8 mouse cellular contexts compared by ENCODE assay signal in the genomic region with DNA sequence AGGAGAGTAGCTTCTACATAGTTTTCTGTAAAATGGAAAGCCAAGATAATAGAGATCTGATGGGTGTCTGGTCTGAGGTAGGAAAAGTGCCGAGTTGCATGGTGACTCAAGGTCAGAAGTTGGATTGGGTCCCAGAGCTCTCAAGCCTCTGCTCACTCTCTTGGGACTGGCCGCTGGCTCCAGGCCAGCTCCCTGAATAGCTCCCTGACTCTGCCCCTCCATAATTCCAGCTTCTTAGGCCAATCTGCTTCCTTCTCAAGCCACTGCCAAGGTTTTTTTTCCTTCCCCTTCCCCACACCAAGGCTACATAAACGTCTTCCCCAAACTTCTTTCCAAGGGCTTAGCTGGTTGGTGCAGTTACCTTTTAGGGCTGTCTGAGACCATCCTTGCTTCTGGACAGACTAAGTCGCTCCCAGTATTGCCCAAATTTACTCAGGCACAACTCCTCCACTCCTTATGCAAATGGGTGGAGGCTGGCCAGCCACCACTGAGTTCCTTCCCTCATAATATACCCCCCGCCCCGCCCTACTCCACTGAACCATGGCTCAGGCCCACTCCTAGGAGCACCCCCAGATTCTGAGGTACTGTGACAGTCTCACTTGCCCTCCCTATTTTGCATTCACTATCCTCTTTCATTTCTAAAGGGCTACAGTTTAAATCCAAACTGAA. TPM values are rescaled to one million over a fixed set of nuclear protein-coding genes. Genes with fewer than 3 reads are reported as not detected.
DNase-seq lines count a peak whose midpoint lies in the region; ATAC-seq and TF ChIP-seq lines count a peak whose summit lies in the region.

No protein-coding gene starts in this region.

- TF ChIP-seq EP300 in heart, adult 2 months (IDR thresholded peaks at IDR 0.05; ENCODE audit: insufficient read depth, low read depth, low read length) = peak; percentile 52; the same call in 1 of the 2 replicates

- no peak overlapping the region for H3K4me2 ChIP-seq in intestine, embryonic 15.5 days (replicated peaks)

- no peak overlapping the region for H3K4me3 ChIP-seq in heart, adult 2 months
- H3K4me3 ChIP-seq in intestine, embryonic 15.5 days (replicated peaks) = no peak overlapping the region

- no peaks in the 10 kb centered on the region for H3K79me2 ChIP-seq in heart, adult 2 months (replicated peaks; ENCODE audit: control insufficient read depth, insufficient read depth, low read length)

- ATAC-seq in intestine, embryonic 15.5 days = no peak

- H3K4me1 ChIP-seq in heart, adult 2 months (ENCODE audit: control insufficient read depth, insufficient read depth, low read length) = peaks cover 11% of the 10 kb centered on the region
- no peaks in the 10 kb centered on the region for H3K4me1 ChIP-seq in intestine, embryonic 15.5 days (replicated peaks)

- no peaks in the 10 kb centered on the region for H3K27me3 ChIP-seq in heart, adult 2 months (ENCODE audit: control insufficient read depth, insufficient read depth, low read length)
- peaks cover 5% of the 10 kb centered on the region; the same call in 1 of the 2 replicates for H3K27me3 ChIP-seq in intestine, embryonic 15.5 days (replicated peaks)

- no peaks in the 10 kb centered on the region for H3K9me3 ChIP-seq in intestine, embryonic 15.5 days

- peak; percentile 50 for DNase-seq in urinary bladder, postnatal 14 days (ENCODE audit: low spot score)
- no peak for DNase-seq in urinary bladder, postnatal 10 days (ENCODE audit: low spot score)
- peak; percentile 81 to 86 for DNase-seq in heart, adult 2 months
- DNase-seq in kidney, postnatal 36 days = peak; percentile 87 to 90
- no peak for DNase-seq in thymus, postnatal 0 days (ENCODE audit: low spot score)
- no peak for DNase-seq in left cerebral cortex, adult 8-10 months (ENCODE audit: low spot score in 2 of 2)
- no peak for DNase-seq in left cerebral cortex, postnatal 25 days (ENCODE audit: low spot score in 2 of 2)

- no peak for TF ChIP-seq CTCF in heart, adult 2 months (IDR thresholded peaks at IDR 0.05)

- peaks cover 19% of the 10 kb centered on the region for H3K36me3 ChIP-seq in heart, adult 2 months (ENCODE audit: control insufficient read depth, insufficient read depth, low read length)
- no peaks in the 10 kb centered on the region for H3K36me3 ChIP-seq in intestine, embryonic 15.5 days

- TF ChIP-seq POLR2A in heart, adult 2 months (IDR thresholded peaks at IDR 0.05; ENCODE audit: insufficient read depth, low read depth, low read length) = no peak

- peak overlapping the region; percentile 28; the same call in 1 of the 2 replicates for H3K9ac ChIP-seq in heart, adult 2 months (ENCODE audit: low read depth, low read length)
- H3K9ac ChIP-seq in intestine, embryonic 15.5 days = no peak overlapping the region

- peak overlapping the region; percentile 76 for H3K27ac ChIP-seq in heart, adult 2 months
- H3K27ac ChIP-seq in intestine, embryonic 15.5 days = no peak overlapping the region

- WGBS in heart, adult 2 months = 35% methylated on average over 6 of the region's 6 CpGs
- 66% methylated on average over 6 of the region's 6 CpGs for WGBS in intestine, embryonic 15.5 days

- intact Hi-C loops in heart, adult 2 months (cut with DNase I) = no loop called here
- intact Hi-C loops in left cerebral cortex, postnatal 25 days (cut with DNase I) = no loop called here

RNA-seq across cellular contexts. Expression of gene Tsc22d3, which starts 42.1 kb away (rescaled TPM):
- total RNA-seq in heart, adult 2 months (2021) = 100 to 1,000 TPM; 140 to 205 TPM
- polyA plus RNA-seq in heart, adult 2 months (2012; rRNA removed) = 108 and 133 TPM in 2 replicates
- 74.0 and 84.3 TPM in 2 replicates for polyA plus RNA-seq in thymus, postnatal 0 days (2015; fragmentation: Nextera tagmentation; extraction: Ambion mirVana)
- 10 to 100 TPM; 88.4 to 97.1 (median 92.7) TPM for total RNA-seq in left cerebral cortex, adult 8-10 months (2022)
- 61.8 and 65.6 TPM in 2 replicates for polyA plus RNA-seq in intestine, embryonic 15.5 days (2015; fragmentation: Nextera tagmentation; extraction: Ambion mirVana)
- total RNA-seq in left cerebral cortex, postnatal 25 days (2021) = 100 to 1,000 TPM; 113 to 134 TPM

Comparison
In these comparisons a context has a peak if more than half of its experiments do, and no peak if none do; other contexts are left out.
1. DNase-seq: peak in urinary bladder, postnatal 14 days (single experiment), heart, adult 2 months (2 of 2) and kidney, postnatal 36 days (2 of 2); none in urinary bladder, postnatal 10 days (single experiment), thymus, postnatal 0 days (single experiment), left cerebral cortex, adult 8-10 months (0 of 2) and left cerebral cortex, postnatal 25 days (0 of 2).